Mouse (Mus musculus) bone marrow macrophage, adult 2 months (primary cell): ENCODE results near the gene Hist2h3b. TPM values are rescaled to one million over a fixed set of nuclear protein-coding genes. Genes with fewer than 3 reads are reported as not detected.

Experiments
- H3K27ac ChIP-seq: 2 replicates; pipeline ENCODE4 v1.5.1; 2012; ENCODE audit warnings: low read depth, low read length; ENCODE audit not compliant: insufficient read depth
- H3K4me1 ChIP-seq: 2 replicates; pipeline ENCODE4 v1.6.1; 2012; ENCODE audit warnings: low read length; ENCODE audit not compliant: control insufficient read depth, insufficient read depth
- H3K4me3 ChIP-seq: 2 replicates; pipeline ENCODE4 v1.5.1; 2012; ENCODE audit warnings: mild to moderate bottlenecking, low read length, moderate library complexity; ENCODE audit not compliant: insufficient read depth
- CTCF ChIP-seq: IDR thresholded peaks from 2 replicates; pipeline ENCODE4 v1.5.1; 2012; ENCODE audit warnings: low read depth, mild to moderate bottlenecking, low read length, moderate library complexity
- POLR2A ChIP-seq: IDR thresholded peaks from 2 replicates; pipeline ENCODE4 v1.6.1; 2012; ENCODE audit warnings: mild to moderate bottlenecking, low read depth, low read length, borderline replicate concordance
- polyA plus RNA-seq: library from polyadenylated mRNA; stranded (reverse); fragments of >200 nt; gene quantifications from 2 replicates; pipeline ENCODE4 v1.2.4, GENCODE M21; 2012; ENCODE audit not compliant: missing spikeins, insufficient read depth, insufficient read length

Gene Hist2h3b
- polyA plus RNA-seq, 1 experiment, result 5.0 TPM

DNA sequence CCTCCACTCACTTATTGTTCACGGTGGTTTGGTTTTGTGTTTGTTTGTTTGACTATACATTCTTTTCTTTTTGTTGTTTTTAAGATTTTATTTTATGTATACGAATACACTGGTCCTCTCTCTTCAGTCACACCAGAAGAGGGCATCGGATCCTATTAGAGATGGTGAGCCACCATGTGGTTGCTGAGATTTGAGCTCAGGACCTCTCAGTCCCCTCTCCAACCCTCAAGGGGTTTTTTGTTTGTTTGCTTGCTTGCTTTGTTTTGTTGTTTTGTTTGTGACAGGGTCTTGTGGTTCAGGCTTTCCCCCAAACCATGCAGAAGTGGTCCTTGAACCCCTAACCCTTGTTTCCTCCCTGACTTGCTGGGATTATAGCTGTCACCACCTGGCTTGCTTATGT is 6.8 kb upstream of the Hist2h3b start:
- TF ChIP-seq POLR2A (no peak), CTCF (no peak)
- Histone ChIP-seq H3K4me3 (peak overlapping the region; percentile 76), H3K27ac (peak overlapping the region; percentile 93), H3K4me1 (peaks cover 24% of the 10 kb centered on the region)

DNA sequence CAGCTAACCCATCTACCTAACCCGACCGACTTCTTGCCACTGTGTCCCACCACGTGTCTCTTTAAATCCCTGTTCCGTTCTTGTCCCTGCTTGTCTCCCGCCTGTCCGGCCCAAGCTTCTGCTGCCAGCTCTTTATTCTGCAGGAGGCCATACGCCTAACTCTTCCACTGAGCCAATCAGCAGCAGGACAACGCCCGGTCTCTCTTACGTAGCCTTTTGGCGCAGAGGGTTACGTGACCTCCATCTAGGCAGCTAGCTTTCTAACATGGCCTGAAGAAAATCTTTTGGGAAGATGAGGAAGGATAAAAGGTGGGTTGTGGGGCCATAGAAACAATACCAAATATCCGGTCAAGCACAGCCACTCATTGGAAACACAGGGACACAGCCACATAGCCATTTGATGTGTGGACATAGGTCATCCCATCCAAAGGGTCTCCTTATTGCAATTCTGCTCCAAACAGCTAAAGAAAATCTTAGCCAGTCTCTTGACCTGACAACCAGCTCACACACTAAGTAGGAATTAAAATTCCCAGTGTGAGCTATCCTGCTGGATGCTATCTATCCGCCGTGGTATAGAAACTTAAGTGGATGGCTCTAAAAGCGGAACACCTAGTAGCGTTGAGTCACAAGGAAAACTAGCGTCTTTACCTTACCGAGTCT is 6.1 kb upstream of the Hist2h3b start:
- Histone ChIP-seq H3K4me3 (peak overlapping the region; percentile 76), H3K4me1 (peaks cover 24% of the 10 kb centered on the region), H3K27ac (peak overlapping the region; percentile 93)
- TF ChIP-seq POLR2A (no peak), CTCF (no peak)

DNA sequence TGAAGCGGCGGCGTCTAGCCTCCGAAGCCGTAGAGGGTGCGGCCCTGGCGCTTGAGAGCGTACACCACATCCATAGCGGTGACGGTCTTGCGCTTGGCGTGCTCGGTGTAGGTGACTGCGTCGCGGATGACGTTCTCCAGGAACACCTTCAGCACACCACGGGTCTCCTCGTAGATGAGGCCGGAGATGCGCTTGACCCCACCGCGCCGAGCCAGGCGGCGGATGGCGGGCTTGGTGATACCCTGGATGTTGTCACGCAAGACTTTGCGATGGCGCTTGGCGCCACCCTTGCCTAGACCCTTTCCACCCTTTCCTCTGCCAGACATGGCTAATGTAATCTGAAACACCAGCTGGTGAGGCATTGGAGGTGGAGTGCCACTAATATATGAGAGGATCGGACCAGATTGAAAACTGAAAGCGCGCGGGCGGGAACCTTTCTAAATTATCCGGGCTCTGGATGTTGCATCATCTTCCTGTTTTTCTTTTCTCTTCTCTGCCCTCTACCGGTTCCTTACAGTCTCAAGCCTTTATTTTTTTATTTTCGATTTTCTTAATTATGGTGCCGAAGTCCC is 5.4 kb upstream of the Hist2h3b start, which contains the start of gene Hist2h4:
Hist2h4 (minus strand) TSS at position 333 of the 572 bp plus-strand sequence.
- peaks cover 28% of the 10 kb centered on the region for H3K4me1 ChIP-seq
- no peak for TF ChIP-seq CTCF
- peak; percentile 95 for TF ChIP-seq POLR2A
- peak within 1 kb of the TSS; percentile 94 for H3K27ac ChIP-seq
- H3K4me3 ChIP-seq, result peak within 1 kb of the TSS; percentile 76

DNA sequence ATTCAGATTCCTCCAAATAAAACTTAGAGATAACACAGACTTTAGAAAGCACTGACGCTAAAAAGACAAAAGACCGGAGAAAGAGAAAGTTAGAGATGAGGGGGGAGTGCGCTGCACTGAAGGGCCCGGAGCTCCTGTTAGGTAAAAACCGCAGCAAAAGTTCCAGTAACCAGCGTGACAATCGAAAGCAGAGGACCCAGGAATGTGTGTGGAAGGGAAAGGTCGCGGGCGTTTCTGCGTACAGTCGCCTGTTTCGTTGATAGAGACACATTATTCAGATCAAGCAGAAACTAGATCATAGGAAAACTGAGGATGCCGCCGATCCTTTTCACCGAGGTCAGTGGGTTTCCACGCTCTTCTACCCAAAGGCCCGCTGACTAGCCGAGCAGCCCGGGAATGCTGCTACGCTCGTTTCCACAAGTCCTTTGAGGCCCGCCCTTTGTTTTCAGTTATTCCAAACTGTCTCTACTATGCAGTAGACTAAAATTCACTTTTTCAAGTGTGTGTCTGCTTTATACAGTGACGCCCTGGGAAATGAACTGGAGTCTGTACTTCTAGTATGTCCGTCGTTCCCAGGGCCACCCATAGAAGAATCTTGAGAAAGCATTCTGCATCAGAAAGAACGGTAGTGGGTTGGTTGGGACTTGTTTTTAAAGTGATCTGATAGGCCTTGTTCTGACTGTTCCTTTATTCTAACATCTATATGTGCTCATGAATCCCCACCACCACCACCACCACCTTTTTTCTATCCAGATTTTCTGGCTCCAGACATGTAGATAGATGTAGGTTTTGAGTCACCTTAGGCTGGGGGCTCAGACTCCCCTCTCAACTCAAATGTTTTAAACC is 4.7 kb upstream of the Hist2h3b start:
- 0 out of 2 replicates have a peak, but pooled peaks have one; percentile 51 for TF ChIP-seq POLR2A
- no peak; the same call in 1 of the 2 replicates for TF ChIP-seq CTCF
- Histone ChIP-seq H3K4me1 (peaks cover 28% of the 10 kb centered on the region), H3K4me3 (peak overlapping the region; percentile 71), H3K27ac (peak overlapping the region; percentile 94)

DNA sequence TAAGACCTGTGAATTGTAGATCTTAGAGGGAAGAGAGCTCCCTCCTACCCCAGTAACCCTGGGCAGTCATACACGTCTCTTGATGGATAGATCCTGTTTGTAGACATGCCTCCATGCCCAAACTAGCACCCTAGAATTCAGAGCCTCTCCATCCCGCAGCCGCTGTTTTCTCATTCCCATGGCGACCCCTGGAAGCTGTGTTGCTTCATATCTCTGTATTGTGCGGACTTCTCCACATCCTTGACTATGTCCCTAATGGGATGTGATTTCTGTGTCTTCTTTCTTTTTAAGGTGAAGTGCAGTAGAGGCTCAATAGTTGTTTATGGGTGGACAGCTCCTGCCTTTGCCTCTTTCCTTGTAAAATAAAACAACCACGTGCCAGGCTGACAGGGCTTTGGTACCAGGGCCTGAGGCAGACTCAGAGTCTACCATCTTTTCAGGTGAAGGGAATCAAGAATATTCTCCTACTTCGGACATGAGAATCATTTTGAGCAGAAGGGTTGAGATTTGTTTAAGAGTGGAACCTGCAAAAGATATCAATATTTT is 4.0 kb upstream of the Hist2h3b start:
- TF ChIP-seq POLR2A (no peak), CTCF (no peak)
- Histone ChIP-seq H3K27ac (peak overlapping the region; percentile 94), H3K4me1 (peaks cover 28% of the 10 kb centered on the region), H3K4me3 (peak overlapping the region; percentile 71)

DNA sequence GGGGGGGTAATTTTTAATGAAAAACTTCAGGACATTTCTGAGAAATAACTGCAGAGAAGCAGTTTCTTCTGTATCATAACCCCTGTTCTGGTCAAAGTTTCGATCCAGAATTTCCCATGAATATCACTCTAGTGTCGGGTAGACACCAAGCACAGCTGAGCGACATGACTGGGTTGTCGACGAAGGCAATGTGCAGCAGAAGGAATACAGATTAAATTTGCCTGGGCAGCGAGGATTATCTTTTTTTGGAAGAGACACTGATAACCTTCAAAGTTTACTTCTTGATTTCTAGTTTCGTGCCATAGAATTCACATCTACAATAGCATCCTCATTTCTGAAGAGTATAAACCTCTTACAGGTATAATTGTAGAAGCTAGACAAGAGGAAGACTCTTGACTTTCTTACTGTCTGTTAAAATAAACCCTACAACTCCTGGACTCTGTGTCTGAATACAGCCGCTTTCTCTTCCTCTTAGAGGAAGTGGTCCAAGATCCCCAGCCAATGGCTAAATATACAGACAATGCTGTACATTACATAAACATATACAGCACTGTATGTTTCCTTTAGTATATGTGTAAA is 2.2 kb upstream of the Hist2h3b start:
- Histone ChIP-seq H3K4me1 (peaks cover 26% of the 10 kb centered on the region), H3K4me3 (no peak overlapping the region), H3K27ac (no peak overlapping the region)
- TF ChIP-seq CTCF (no peak), POLR2A (no peak)

DNA sequence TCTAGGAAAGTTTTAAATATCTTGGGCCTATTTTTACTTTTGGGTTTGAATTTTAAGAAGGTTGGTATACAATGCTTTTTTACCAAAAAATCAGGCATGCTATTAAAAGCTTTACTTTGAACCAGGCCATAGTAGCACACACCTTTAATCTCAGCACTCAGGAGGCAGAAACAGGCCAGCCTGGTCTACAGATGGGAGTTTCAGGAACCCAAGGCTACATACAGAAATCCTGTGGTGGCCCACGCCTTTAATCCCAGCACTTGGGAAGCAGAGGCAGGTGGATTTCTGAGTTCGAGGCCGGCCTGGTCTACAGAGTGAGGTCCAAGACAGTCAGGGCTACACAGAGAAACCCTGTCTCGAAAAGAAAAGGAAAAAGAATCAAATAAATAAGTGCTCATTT is 913 bp upstream of the Hist2h3b start:
- no peak overlapping the region for H3K4me3 ChIP-seq

DNA sequence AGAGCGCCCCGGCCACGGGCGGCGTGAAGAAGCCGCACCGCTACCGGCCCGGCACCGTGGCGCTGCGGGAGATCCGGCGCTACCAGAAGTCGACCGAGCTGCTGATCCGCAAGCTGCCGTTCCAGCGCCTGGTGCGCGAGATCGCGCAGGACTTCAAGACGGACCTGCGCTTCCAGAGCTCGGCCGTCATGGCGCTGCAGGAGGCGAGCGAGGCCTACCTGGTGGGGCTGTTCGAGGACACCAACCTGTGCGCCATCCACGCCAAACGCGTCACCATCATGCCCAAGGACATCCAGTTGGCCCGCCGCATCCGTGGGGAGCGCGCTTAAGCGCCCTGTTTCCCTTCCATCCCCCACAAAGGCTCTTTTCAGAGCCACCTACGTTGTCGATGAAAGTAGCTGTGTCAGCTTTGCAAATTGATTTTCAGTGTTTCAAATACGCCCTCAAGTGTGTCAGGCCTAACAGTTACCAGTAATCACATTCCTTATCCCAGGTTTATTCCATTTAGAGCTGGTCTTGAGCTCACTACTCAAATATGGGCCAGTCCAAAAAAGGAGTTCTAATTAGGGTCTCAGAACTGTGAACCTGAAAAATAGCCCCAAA is 423 bp downstream of the Hist2h3b start:
- peaks cover 20% of the 10 kb centered on the region for H3K4me1 ChIP-seq
- peak overlapping the region; percentile 94 for H3K27ac ChIP-seq
- H3K4me3 ChIP-seq, result peak overlapping the region; percentile 69

More for the DNA sequence above, 913 bp upstream of the Hist2h3b start:
- Histone ChIP-seq H3K4me1 (peaks cover 20% of the 10 kb centered on the region), H3K27ac (0 out of 2 replicates have a peak overlapping the region, but pooled peaks have one; percentile 24)
- TF ChIP-seq POLR2A (no peak), CTCF (no peak)
